Comparison of ENCODE assay signal across 14 mouse cellular contexts in the genomic region with DNA sequence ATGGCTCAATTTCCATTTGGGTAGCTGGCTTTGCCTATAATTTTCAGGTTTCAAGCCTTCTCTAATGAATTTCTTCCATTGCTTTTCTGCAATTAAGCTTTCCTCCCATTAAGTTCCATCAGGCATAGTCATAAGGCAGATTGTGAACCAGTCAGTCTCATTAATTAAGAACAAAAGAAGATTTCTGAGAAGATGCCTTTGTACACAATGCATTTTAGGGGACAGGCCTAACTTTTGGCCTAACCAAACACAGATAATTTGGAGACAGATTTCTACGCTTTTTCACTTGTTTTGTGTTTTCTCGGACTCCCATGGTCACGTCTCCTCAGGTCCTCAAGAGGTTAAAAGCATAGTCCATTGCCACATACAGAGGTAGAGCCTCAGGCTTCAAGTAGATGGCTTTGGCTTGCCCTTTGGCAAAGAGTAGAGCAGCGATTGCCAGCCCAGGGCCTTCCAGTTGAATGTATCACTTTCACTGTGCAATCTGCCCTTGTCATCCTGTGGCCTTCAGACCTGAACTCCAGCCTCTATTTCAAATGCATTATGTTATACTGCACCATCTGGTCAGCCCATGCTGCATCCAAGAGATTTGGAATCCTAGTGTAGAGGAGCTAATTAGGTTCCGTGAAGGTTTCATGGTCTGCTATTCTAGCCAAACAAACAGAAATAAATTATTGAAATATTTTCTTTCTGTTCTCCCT.
DNase-seq lines count a peak whose midpoint lies in the region; ATAC-seq and TF ChIP-seq lines count a peak whose summit lies in the region.
"Had no signal": no experiment of that assay in that cellular context is flagged by ENCODE, and none has a peak within 500 bp of the region (broad histone marks: within the 10 kb centered on the region; RNA-seq: fewer than 3 reads in every experiment).

No protein-coding gene starts in this region.

- intact Hi-C loops in gastrocnemius, postnatal 36 days (cut with DNase I) = no loop called here

- no peak overlapping the region for H3K4me2 ChIP-seq in neural tube, embryonic 14.5 days (ENCODE audit: low read depth, low read length)
- no peak overlapping the region for H3K4me2 ChIP-seq in neural tube, embryonic 15.5 days
- H3K4me2 ChIP-seq in hindbrain, postnatal 0 days (ENCODE audit: low read depth, low read length) = no peak overlapping the region
- H3K4me2 ChIP-seq: heart, embryonic 12.5 days; lung, embryonic 14.5 days; neural tube, embryonic 12.5 days had no signal

- no peaks in the 10 kb centered on the region for H3K9me3 ChIP-seq in neural tube, embryonic 14.5 days (ENCODE audit: control insufficient read depth, low read length)
- H3K9me3 ChIP-seq in neural tube, embryonic 15.5 days (replicated peaks) = no peaks in the 10 kb centered on the region
- no peaks in the 10 kb centered on the region for H3K9me3 ChIP-seq in hindbrain, postnatal 0 days (ENCODE audit: low read length)
- H3K9me3 ChIP-seq: heart, embryonic 12.5 days; megakaryocyte, embryonic 14.5 days; neural tube, embryonic 12.5 days had no signal

- TF ChIP-seq CTCF in hindbrain, postnatal 0 days (IDR thresholded peaks at IDR 0.05; ENCODE audit: low read depth) = no peak

- H3K27me3 ChIP-seq in neural tube, embryonic 14.5 days (ENCODE audit: control insufficient read depth, insufficient read depth, low read length) = no peaks in the 10 kb centered on the region
- no peaks in the 10 kb centered on the region for H3K27me3 ChIP-seq in neural tube, embryonic 15.5 days (replicated peaks)
- no peaks in the 10 kb centered on the region for H3K27me3 ChIP-seq in hindbrain, postnatal 0 days (ENCODE audit: insufficient read depth, low read length)
- H3K27me3 ChIP-seq: heart, embryonic 12.5 days; megakaryocyte, embryonic 14.5 days; neural tube, embryonic 12.5 days had no signal

- ATAC-seq in neural tube, embryonic 14.5 days (ENCODE audit: low read depth) = peak; percentile 44; the same call in 1 of the 2 replicates
- no peak; the same call in 1 of the 2 replicates for ATAC-seq in neural tube, embryonic 15.5 days (ENCODE audit: low FRiP score)
- peak; percentile 67 for ATAC-seq in hindbrain, postnatal 0 days
- ATAC-seq: CD4-positive, CD25-positive, alpha-beta regulatory T cell, adult 4 months had no signal

- no peak overlapping the region for H3K9ac ChIP-seq in neural tube, embryonic 14.5 days (replicated peaks; ENCODE audit: low read depth, low read length)
- H3K9ac ChIP-seq in neural tube, embryonic 15.5 days (replicated peaks) = no peak overlapping the region
- no peak overlapping the region for H3K9ac ChIP-seq in hindbrain, postnatal 0 days (replicated peaks; ENCODE audit: low read length)
- H3K9ac ChIP-seq: heart, embryonic 12.5 days; lung, embryonic 14.5 days; neural tube, embryonic 12.5 days had no signal

- DNase-seq in gastrocnemius, postnatal 10 days = peak; percentile 17
- no peak for DNase-seq in gastrocnemius, postnatal 36 days
- DNase-seq in cerebellum, adult 8-10 months = peak; percentile 70
- DNase-seq in hindbrain, postnatal 0 days (ENCODE audit: low spot score) = peak; percentile 67
- DNase-seq in thymus, postnatal 4 days = no peak
- no peak for DNase-seq in layer of hippocampus, adult 8-10 months (ENCODE audit: low spot score in 2 of 2)
- DNase-seq: lung, embryonic 14.5 days; right cerebral cortex, adult 18-20 months had no signal

- H3K27ac ChIP-seq in neural tube, embryonic 14.5 days (ENCODE audit: low read depth, low read length) = no peak overlapping the region; the same call in 1 of the 2 replicates
- no peak overlapping the region; the same call in 1 of the 2 replicates for H3K27ac ChIP-seq in neural tube, embryonic 15.5 days (replicated peaks)
- H3K27ac ChIP-seq in hindbrain, postnatal 0 days = no peak overlapping the region
- H3K27ac ChIP-seq: neural tube, embryonic 12.5 days had no signal

- 76% methylated on average over 5 of the region's 5 CpGs for WGBS in neural tube, embryonic 14.5 days
- 77% methylated on average over 5 of the region's 5 CpGs for WGBS in neural tube, embryonic 15.5 days
- 76% methylated on average over 5 of the region's 5 CpGs for WGBS in hindbrain, postnatal 0 days

- H3K4me1 ChIP-seq in neural tube, embryonic 14.5 days (ENCODE audit: control insufficient read depth, insufficient read depth, low read length) = no peaks in the 10 kb centered on the region
- no peaks in the 10 kb centered on the region for H3K4me1 ChIP-seq in neural tube, embryonic 15.5 days
- no peaks in the 10 kb centered on the region for H3K4me1 ChIP-seq in hindbrain, postnatal 0 days (ENCODE audit: insufficient read depth, low read length)
- H3K4me1 ChIP-seq: megakaryocyte, embryonic 14.5 days; neural tube, embryonic 12.5 days had no signal

- H3K4me3 ChIP-seq in neural tube, embryonic 14.5 days (ENCODE audit: low read depth, low read length) = no peak overlapping the region
- no peak overlapping the region for H3K4me3 ChIP-seq in neural tube, embryonic 15.5 days (replicated peaks)
- no peak overlapping the region for H3K4me3 ChIP-seq in hindbrain, postnatal 0 days (ENCODE audit: low read length)
- H3K4me3 ChIP-seq: heart, embryonic 12.5 days; megakaryocyte, embryonic 14.5 days; neural tube, embryonic 12.5 days had no signal

- no peaks in the 10 kb centered on the region for H3K36me3 ChIP-seq in neural tube, embryonic 14.5 days (ENCODE audit: control insufficient read depth, insufficient read depth, low read length)
- no peaks in the 10 kb centered on the region for H3K36me3 ChIP-seq in neural tube, embryonic 15.5 days
- no peaks in the 10 kb centered on the region for H3K36me3 ChIP-seq in hindbrain, postnatal 0 days (ENCODE audit: insufficient read depth, low read length)
- H3K36me3 ChIP-seq: heart, embryonic 12.5 days; neural tube, embryonic 12.5 days had no signal

Comparison
In these comparisons a context has a peak if more than half of its experiments do, and no peak if none do; other contexts are left out.
1. DNase-seq: peak in gastrocnemius, postnatal 10 days (single experiment), cerebellum, adult 8-10 months (single experiment) and hindbrain, postnatal 0 days (single experiment); none in gastrocnemius, postnatal 36 days (0 of 2), thymus, postnatal 4 days (single experiment) and layer of hippocampus, adult 8-10 months (0 of 2).